Mouse (Mus musculus) brain, embryonic 14.5 days (tissue): ENCODE data around the gene Nradd.

ENCODE experiments used
- CTCF ChIP-seq: fragments of 200-500 bp; IDR thresholded peaks from 2 replicates; pipeline ENCODE4 v1.5.1; 2012; ENCODE audit warnings: inconsistent platforms, mild to moderate bottlenecking, moderate library complexity, borderline replicate concordance; ENCODE audit not compliant: insufficient read depth, insufficient read length; ENCODE audit errors: extremely low read depth
- POLR2A ChIP-seq: fragments of 200-500 bp; IDR thresholded peaks from 2 replicates; pipeline ENCODE4 v1.6.1; 2012; ENCODE audit warnings: mild to moderate bottlenecking, inconsistent platforms, borderline replicate concordance; ENCODE audit not compliant: poor library complexity, insufficient read depth, insufficient read length, severe bottlenecking; ENCODE audit errors: extremely low read depth

DNA sequence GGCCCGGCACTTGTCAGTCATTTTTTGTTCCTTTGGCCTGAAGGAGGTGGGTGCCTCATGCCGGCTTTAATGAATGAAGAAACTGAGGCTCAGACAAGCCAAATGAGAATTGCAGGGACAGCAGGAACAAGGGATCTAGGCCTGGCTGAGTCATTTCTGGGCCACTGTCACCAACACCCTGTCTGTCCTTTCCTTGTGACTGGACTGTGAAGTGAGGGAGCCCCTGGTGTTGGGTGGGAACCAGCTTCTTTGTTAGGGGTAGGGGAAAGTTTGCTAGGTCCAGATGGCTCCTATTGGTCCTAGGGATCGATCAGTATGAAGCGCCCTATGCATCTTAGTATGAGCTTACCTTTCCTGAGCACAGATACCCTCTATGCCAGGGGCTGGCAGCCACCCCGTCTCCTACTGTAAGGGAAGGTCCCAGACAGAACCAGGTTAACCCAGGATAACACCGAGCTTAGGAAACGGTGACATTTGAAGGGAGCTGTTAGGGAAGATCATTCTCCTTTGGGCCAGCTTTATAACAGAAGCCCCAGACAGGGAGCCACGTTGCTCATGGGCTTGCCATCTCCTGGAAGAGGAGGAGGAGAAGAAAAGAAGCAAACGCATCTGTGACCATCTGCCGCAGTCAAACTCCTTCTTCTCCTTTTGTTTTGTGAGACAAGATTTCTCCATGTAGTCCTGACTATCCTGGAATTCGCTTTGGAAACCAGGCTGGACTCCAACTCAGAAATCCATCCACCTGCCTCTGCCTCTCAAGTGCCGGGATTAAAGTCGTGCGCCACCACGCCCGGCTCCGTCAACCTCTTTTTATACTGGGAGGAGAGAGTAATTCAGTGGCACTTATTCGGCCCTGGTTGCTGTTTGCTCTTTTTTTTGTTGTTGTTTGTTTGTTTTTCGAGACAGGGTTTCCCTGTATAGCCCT is 30.7 kb upstream of the Nradd start:
- TF ChIP-seq CTCF (no peak), POLR2A (no peak)
